Mouse (Mus musculus) liver (tissue): Measurements from ENCODE around the gene Pgpep1.

ENCODE experiments used
- DNase-seq: peaks from one replicate; pipeline ENCODE4 v3.0.0-alpha.2; 2020; ENCODE audit warnings: mixed read lengths

The Pgpep1 gene

GRCm38 (mm10) chr8:70660273-70660725, at the start of gene Pgpep1:
Pgpep1 (minus strand) TSS chr8:70660388.
- DNase-seq, result peak; percentile 73

GRCm38 (mm10) chr8:70709794-70710193, 49.6 kb upstream of the Pgpep1 start:
- DNase-seq, result no peak

- DNase-seq, result no peak
Measured at GRCm38 (mm10) chr8:70708281-70708680, 48.1 kb upstream of the Pgpep1 start.

GRCm38 (mm10) chr8:70703287-70703686, 43.1 kb upstream of the Pgpep1 start, which contains the start of gene Iqcn:
Iqcn (plus strand) TSS chr8:70703457.
- no peak for DNase-seq

GRCm38 (mm10) chr8:70702842-70703182, 42.6 kb upstream of the Pgpep1 start:
- no peak for DNase-seq

GRCm38 (mm10) chr8:70701982-70702841, 42.0 kb upstream of the Pgpep1 start:
- DNase-seq, result no peak

- no peak for DNase-seq
Measured at GRCm38 (mm10) chr8:70701048-70701981, 41.1 kb upstream of the Pgpep1 start.

GRCm38 (mm10) chr8:70700555-70700922, 40.4 kb upstream of the Pgpep1 start:
- DNase-seq, result peak; percentile 96

- DNase-seq, result peak; percentile 84
Measured at GRCm38 (mm10) chr8:70699834-70700554, 39.8 kb upstream of the Pgpep1 start.

- peak; percentile 75 for DNase-seq
Measured at GRCm38 (mm10) chr8:70699116-70699833, 39.1 kb upstream of the Pgpep1 start.

- DNase-seq, result peak; percentile 99
Measured at GRCm38 (mm10) chr8:70698310-70699109, 38.3 kb upstream of the Pgpep1 start, which contains the start of gene Jund. Jund (plus strand) TSS chr8:70698949.

GRCm38 (mm10) chr8:70697366-70698250, 37.4 kb upstream of the Pgpep1 start:
- DNase-seq, result no peak

GRCm38 (mm10) chr8:70696946-70697345, 36.8 kb upstream of the Pgpep1 start:
- DNase-seq, result no peak

GRCm38 (mm10) chr8:70696019-70696885, 36.1 kb upstream of the Pgpep1 start:
- DNase-seq, result peak; percentile 95

GRCm38 (mm10) chr8:70695318-70696018, 35.3 kb upstream of the Pgpep1 start:
- DNase-seq, result peak; percentile 72

- DNase-seq, result no peak
Measured at GRCm38 (mm10) chr8:70693636-70694035, 33.4 kb upstream of the Pgpep1 start.

- peak; percentile 48 for DNase-seq
Measured at GRCm38 (mm10) chr8:70691727-70692231, 31.6 kb upstream of the Pgpep1 start.

- DNase-seq, result no peak
Measured at GRCm38 (mm10) chr8:70691230-70691629, 31.0 kb upstream of the Pgpep1 start.
